Mouse (Mus musculus): ENCODE results near the gene Nlrp9c. TPM values are rescaled to one million over a fixed set of nuclear protein-coding genes. Genes with fewer than 3 reads are reported as not detected.
"Not testable (repeated sequence)": the region's sequence is repeated elsewhere in the genome, so short reads cannot be mapped to it uniquely, and the experiment has no call there.

Nlrp9c gene
- not detected in 2 replicates for polyA plus RNA-seq (2014; fragmentation: Nextera tagmentation; extraction: Ambion mirVana)

GRCm38 (mm10) chr7:26403600-26403999, at the start of gene Nlrp9c:
TSS of gene Nlrp9c (minus strand) at chr7:26403700.
- H3K27ac ChIP-seq (ENCODE audit: low read length); H3K36me3 ChIP-seq (ENCODE audit: control insufficient read depth, insufficient read depth, low read length); ATAC-seq (ENCODE audit: insufficient number of reproducible peaks, insufficient read depth, low FRiP score, low read depth); H3K27me3 ChIP-seq (ENCODE audit: control insufficient read depth, insufficient read depth, low read length); H3K4me2 ChIP-seq (replicated peaks; ENCODE audit: low read depth, low read length); H3K9ac ChIP-seq (replicated peaks; ENCODE audit: low read depth, low read length); H3K9me3 ChIP-seq (ENCODE audit: control insufficient read depth, low read depth, low read length); H3K4me1 ChIP-seq (ENCODE audit: control insufficient read depth, insufficient read depth, low read length); H3K4me3 ChIP-seq (ENCODE audit: low read depth, low read length): not testable (repeated sequence)
- 78% methylated on average over 2 of the region's 2 CpGs for WGBS

- ATAC-seq (ENCODE audit: insufficient number of reproducible peaks, insufficient read depth, low FRiP score, low read depth): no peak
- Histone ChIP-seq H3K4me1 (ENCODE audit: control insufficient read depth, insufficient read depth, low read length) (no peaks in the 10 kb centered on the region), H3K27me3 (ENCODE audit: control insufficient read depth, insufficient read depth, low read length) (no peaks in the 10 kb centered on the region), H3K9ac (replicated peaks; ENCODE audit: low read depth, low read length) (no peak within 1 kb of the TSS), H3K9me3 (ENCODE audit: control insufficient read depth, low read depth, low read length) (no peaks in the 10 kb centered on the region), H3K27ac (ENCODE audit: low read length) (no peak within 1 kb of the TSS), H3K4me3 (ENCODE audit: low read depth, low read length) (no peak within 1 kb of the TSS), H3K36me3 (ENCODE audit: control insufficient read depth, insufficient read depth, low read length) (no peaks in the 10 kb centered on the region), H3K4me2 (replicated peaks; ENCODE audit: low read depth, low read length) (no peak within 1 kb of the TSS)
- 80% methylated on average over 5 of the region's 5 CpGs for WGBS
These were observed 31.3 kb upstream of the Nlrp9c start, which contains the start of gene Nlrp4a for GRCm38 (mm10) chr7:26434813-26435212. TSS of gene Nlrp4a (plus strand) at chr7:26435113.

GRCm38 (mm10) chr7:26391811-26392210, 11.7 kb downstream of the Nlrp9c start:
- not testable (repeated sequence) for H3K9me3 ChIP-seq (ENCODE audit: control insufficient read depth, low read depth, low read length); H3K9ac ChIP-seq (replicated peaks; ENCODE audit: low read depth, low read length); H3K27me3 ChIP-seq (ENCODE audit: control insufficient read depth, insufficient read depth, low read length); H3K4me2 ChIP-seq (replicated peaks; ENCODE audit: low read depth, low read length); H3K4me3 ChIP-seq (ENCODE audit: low read depth, low read length); ATAC-seq (ENCODE audit: insufficient number of reproducible peaks, insufficient read depth, low FRiP score, low read depth); H3K27ac ChIP-seq (ENCODE audit: low read length); H3K4me1 ChIP-seq (ENCODE audit: control insufficient read depth, insufficient read depth, low read length); H3K36me3 ChIP-seq (ENCODE audit: control insufficient read depth, insufficient read depth, low read length)
- 89% methylated on average over 6 of the region's 6 CpGs for WGBS

GRCm38 (mm10) chr7:26391137-26391536, 12.4 kb downstream of the Nlrp9c start:
- H3K4me2 ChIP-seq (replicated peaks; ENCODE audit: low read depth, low read length); H3K36me3 ChIP-seq (ENCODE audit: control insufficient read depth, insufficient read depth, low read length); H3K9me3 ChIP-seq (ENCODE audit: control insufficient read depth, low read depth, low read length); H3K4me1 ChIP-seq (ENCODE audit: control insufficient read depth, insufficient read depth, low read length); H3K4me3 ChIP-seq (ENCODE audit: low read depth, low read length); H3K27me3 ChIP-seq (ENCODE audit: control insufficient read depth, insufficient read depth, low read length); ATAC-seq (ENCODE audit: insufficient number of reproducible peaks, insufficient read depth, low FRiP score, low read depth); H3K9ac ChIP-seq (replicated peaks; ENCODE audit: low read depth, low read length); H3K27ac ChIP-seq (ENCODE audit: low read length): not testable (repeated sequence)
- WGBS: 70% methylated on average over 2 of the region's 2 CpGs

- H3K9ac ChIP-seq (replicated peaks; ENCODE audit: low read depth, low read length); H3K4me3 ChIP-seq (ENCODE audit: low read depth, low read length); H3K4me2 ChIP-seq (replicated peaks; ENCODE audit: low read depth, low read length); H3K36me3 ChIP-seq (ENCODE audit: control insufficient read depth, insufficient read depth, low read length); H3K27me3 ChIP-seq (ENCODE audit: control insufficient read depth, insufficient read depth, low read length); H3K4me1 ChIP-seq (ENCODE audit: control insufficient read depth, insufficient read depth, low read length); ATAC-seq (ENCODE audit: insufficient number of reproducible peaks, insufficient read depth, low FRiP score, low read depth); H3K27ac ChIP-seq (ENCODE audit: low read length); H3K9me3 ChIP-seq (ENCODE audit: control insufficient read depth, low read depth, low read length): not testable (repeated sequence)
- 76% methylated on average over 5 of the region's 5 CpGs for WGBS
These were observed 16.8 kb downstream of the Nlrp9c start for GRCm38 (mm10) chr7:26386691-26387090.

GRCm38 (mm10) chr7:26380807-26381206, 22.7 kb downstream of the Nlrp9c start:
- 85% methylated on average over 1 of the region's 1 CpGs for WGBS
- ATAC-seq (ENCODE audit: insufficient number of reproducible peaks, insufficient read depth, low FRiP score, low read depth): no peak
- H3K36me3 ChIP-seq (ENCODE audit: control insufficient read depth, insufficient read depth, low read length): no peaks in the 10 kb centered on the region
- no peaks in the 10 kb centered on the region for H3K4me1 ChIP-seq (ENCODE audit: control insufficient read depth, insufficient read depth, low read length)
- H3K9ac ChIP-seq (replicated peaks; ENCODE audit: low read depth, low read length): no peak overlapping the region
- no peak overlapping the region for H3K27ac ChIP-seq (ENCODE audit: low read length)
- no peaks in the 10 kb centered on the region for H3K27me3 ChIP-seq (ENCODE audit: control insufficient read depth, insufficient read depth, low read length)
- H3K9me3 ChIP-seq (ENCODE audit: control insufficient read depth, low read depth, low read length): no peaks in the 10 kb centered on the region
- no peak overlapping the region for H3K4me3 ChIP-seq (ENCODE audit: low read depth, low read length)
- no peak overlapping the region for H3K4me2 ChIP-seq (replicated peaks; ENCODE audit: low read depth, low read length)

GRCm38 (mm10) chr7:26373221-26373620, 30.3 kb downstream of the Nlrp9c start:
- ATAC-seq (ENCODE audit: insufficient number of reproducible peaks, insufficient read depth, low FRiP score, low read depth); H3K4me1 ChIP-seq (ENCODE audit: control insufficient read depth, insufficient read depth, low read length); H3K27ac ChIP-seq (ENCODE audit: low read length); H3K4me3 ChIP-seq (ENCODE audit: low read depth, low read length); H3K9me3 ChIP-seq (ENCODE audit: control insufficient read depth, low read depth, low read length); H3K36me3 ChIP-seq (ENCODE audit: control insufficient read depth, insufficient read depth, low read length); H3K27me3 ChIP-seq (ENCODE audit: control insufficient read depth, insufficient read depth, low read length); H3K9ac ChIP-seq (replicated peaks; ENCODE audit: low read depth, low read length); H3K4me2 ChIP-seq (replicated peaks; ENCODE audit: low read depth, low read length): not testable (repeated sequence)
- WGBS: 87% methylated on average over 5 of the region's 5 CpGs

- H3K27me3 ChIP-seq (ENCODE audit: control insufficient read depth, insufficient read depth, low read length); H3K9me3 ChIP-seq (ENCODE audit: control insufficient read depth, low read depth, low read length); H3K36me3 ChIP-seq (ENCODE audit: control insufficient read depth, insufficient read depth, low read length); H3K4me3 ChIP-seq (ENCODE audit: low read depth, low read length); H3K4me2 ChIP-seq (replicated peaks; ENCODE audit: low read depth, low read length); H3K27ac ChIP-seq (ENCODE audit: low read length); H3K4me1 ChIP-seq (ENCODE audit: control insufficient read depth, insufficient read depth, low read length); ATAC-seq (ENCODE audit: insufficient number of reproducible peaks, insufficient read depth, low FRiP score, low read depth); H3K9ac ChIP-seq (replicated peaks; ENCODE audit: low read depth, low read length): not testable (repeated sequence)
- 68% methylated on average over 5 of the region's 6 CpGs for WGBS
These were observed 46.8 kb downstream of the Nlrp9c start for GRCm38 (mm10) chr7:26356719-26357118.

- not testable (repeated sequence) for H3K4me3 ChIP-seq (ENCODE audit: low read depth, low read length); ATAC-seq (ENCODE audit: insufficient number of reproducible peaks, insufficient read depth, low FRiP score, low read depth); H3K27me3 ChIP-seq (ENCODE audit: control insufficient read depth, insufficient read depth, low read length); H3K9ac ChIP-seq (replicated peaks; ENCODE audit: low read depth, low read length); H3K9me3 ChIP-seq (ENCODE audit: control insufficient read depth, low read depth, low read length); H3K27ac ChIP-seq (ENCODE audit: low read length); H3K4me1 ChIP-seq (ENCODE audit: control insufficient read depth, insufficient read depth, low read length); H3K36me3 ChIP-seq (ENCODE audit: control insufficient read depth, insufficient read depth, low read length); H3K4me2 ChIP-seq (replicated peaks; ENCODE audit: low read depth, low read length)
- WGBS: 77% methylated on average over 2 of the region's 3 CpGs
These were observed 51.2 kb downstream of the Nlrp9c start for GRCm38 (mm10) chr7:26352258-26352657.
